Mouse (Mus musculus) heart, postnatal 0 days (tissue): Measurements from ENCODE around the gene Dnah2. TPM values are rescaled to one million over a fixed set of nuclear protein-coding genes. Genes with fewer than 3 reads are reported as not detected.

Experiments
- ATAC-seq: fragments of 200-750 bp; cut with Nextera tagmentation; 2 replicates; pipeline ENCODE4 v1.8.0; 2017; ENCODE audit warnings: low read depth, moderate number of reproducible peaks, moderate library complexity; ENCODE audit not compliant: insufficient read depth
- DNase-seq: peaks from one replicate; pipeline ENCODE4 v3.0.0-alpha.2; 2016; ENCODE audit warnings: low spot score
- H3K27ac ChIP-seq: fragments of 300-500 bp; sonication (generic); 2 replicates; pipeline ENCODE4 v1.5.1; 2014; ENCODE audit warnings: low read depth, mild to moderate bottlenecking
- H3K27me3 ChIP-seq: fragments of 300-500 bp; sonication (generic); 2 replicates; pipeline ENCODE4 v1.6.1; 2014; ENCODE audit warnings: low read length, mixed read lengths; ENCODE audit not compliant: control insufficient read depth, insufficient read depth
- H3K36me3 ChIP-seq: fragments of 300-500 bp; sonication (generic); replicated peaks from 2 replicates; pipeline ENCODE4 v1.6.1; 2014; ENCODE audit warnings: low read length, mixed read lengths; ENCODE audit not compliant: control insufficient read depth, insufficient read depth
- H3K4me1 ChIP-seq: fragments of 300-500 bp; sonication (generic); 2 replicates; pipeline ENCODE4 v1.6.1; 2014; ENCODE audit warnings: antibody characterized with exemption; ENCODE audit not compliant: control insufficient read depth, insufficient read depth
- H3K4me2 ChIP-seq: fragments of 300-500 bp; sonication (generic); 2 replicates; pipeline ENCODE4 v1.6.1; 2014; ENCODE audit warnings: low read depth, mild to moderate bottlenecking, low read length, moderate library complexity
- H3K4me3 ChIP-seq: fragments of 300-500 bp; sonication (generic); 2 replicates; pipeline ENCODE4 v1.5.1; 2014; ENCODE audit warnings: low read depth, low read length
- H3K9ac ChIP-seq: fragments of 300-500 bp; sonication (generic); replicated peaks from 2 replicates; pipeline ENCODE4 v1.6.1; 2014; ENCODE audit warnings: low read depth, low read length, mixed read lengths
- H3K9me3 ChIP-seq: fragments of 300-500 bp; sonication (generic); replicated peaks from 2 replicates; pipeline ENCODE4 v1.6.1; 2016; ENCODE audit warnings: low read length; ENCODE audit not compliant: control insufficient read depth
- CTCF ChIP-seq: IDR thresholded peaks from 2 replicates; pipeline ENCODE4 v1.5.1; 2016; ENCODE audit warnings: antibody characterized with exemption, control low read depth, low read depth
- EP300 ChIP-seq: IDR thresholded peaks from 2 replicates; pipeline ENCODE4 v1.6.1; 2016; ENCODE audit warnings: antibody characterized with exemption, low read depth
- WGBS: fragments of 180-500 bp; shearing (Covaris S2); extraction: QIAGEN DNeasy Blood & Tissue Kit; methylation state at CpG from one replicate; pipeline ENCODE4 v1.1.7; 2014; 5-methylcytosine and 5-hydroxymethylcytosine counted together
- polyA plus RNA-seq: library from polyadenylated mRNA; unstranded; fragments of >200 nt; fragmentation: Nextera tagmentation; extraction: Ambion mirVana; gene quantifications from 2 replicates; pipeline ENCODE4 v1.2.1, GENCODE M21; 2015
- total RNA-seq: library from RNA; depleted of rRNA; stranded (reverse); fragments of >200 nt; gene quantifications from 2 replicates; pipeline ENCODE4 v1.2.3, GENCODE M21; 2014; ENCODE audit warnings: low replicate concordance

The Dnah2 gene
- total and polyA plus RNA-seq, 2 experiments from 2014 or later, result 0.03 TPM; not detected in 1

- WGBS, result 54% methylated on average over 3 of the region's 3 CpGs
- Histone ChIP-seq H3K9me3 (no peaks in the 10 kb centered on the region), H3K4me2 (no peak overlapping the region), H3K36me3 (peaks cover 39% of the 10 kb centered on the region), H3K27me3 (no peaks in the 10 kb centered on the region), H3K4me1 (0 out of 2 replicates have a peak, but pooled peaks cover 12% of the 10 kb centered on the region), H3K4me3 (no peak overlapping the region), H3K9ac (no peak overlapping the region), H3K27ac (no peak overlapping the region)
- DNase-seq, result no peak
- ATAC-seq, result no peak
- TF ChIP-seq CTCF, result no peak
- no peak for TF ChIP-seq EP300
These were observed 15.5 kb upstream of the Dnah2 start for GRCm38 (mm10) chr11:69564391-69564790.

GRCm38 (mm10) chr11:69563373-69563772 is 14.5 kb upstream of the Dnah2 start:
- TF ChIP-seq CTCF, result no peak
- no peak for TF ChIP-seq EP300
- DNase-seq (no peak), ATAC-seq (no peak)
- Histone ChIP-seq H3K9ac (no peak overlapping the region; the same call in 1 of the 2 replicates), H3K4me1 (0 out of 2 replicates have a peak, but pooled peaks cover 12% of the 10 kb centered on the region), H3K27ac (no peak overlapping the region), H3K4me2 (no peak overlapping the region), H3K9me3 (no peaks in the 10 kb centered on the region), H3K36me3 (peaks cover 39% of the 10 kb centered on the region), H3K4me3 (no peak overlapping the region), H3K27me3 (no peaks in the 10 kb centered on the region)
- 58% methylated on average over 13 of the region's 13 CpGs for WGBS

- WGBS, result 38% methylated on average over 16 of the region's 16 CpGs
- H3K9ac ChIP-seq, result no peak overlapping the region
- H3K9me3 ChIP-seq, result no peaks in the 10 kb centered on the region
- no peak for ATAC-seq
- H3K36me3 ChIP-seq, result peaks cover 34% of the 10 kb centered on the region; the same call in 1 of the 2 replicates
- H3K27ac ChIP-seq, result no peak overlapping the region
- H3K4me2 ChIP-seq, result peak overlapping the region; percentile 85; the same call in 1 of the 2 replicates
- 0 out of 2 replicates have a peak, but pooled peaks cover 12% of the 10 kb centered on the region for H3K4me1 ChIP-seq
- peak overlapping the region; percentile 69; the same call in 1 of the 2 replicates for H3K4me3 ChIP-seq
- DNase-seq, result no peak
- TF ChIP-seq EP300 (no peak), CTCF (no peak)
- H3K27me3 ChIP-seq, result no peaks in the 10 kb centered on the region
These were observed 12.3 kb upstream of the Dnah2 start for GRCm38 (mm10) chr11:69560896-69561854.

- peak within 1 kb of the TSS; percentile 97 for H3K27ac ChIP-seq
- peak within 1 kb of the TSS; percentile 69 for H3K4me3 ChIP-seq
- H3K27me3 ChIP-seq, result no peaks in the 10 kb centered on the region
- TF ChIP-seq CTCF (no peak), EP300 (no peak; the same call in 1 of the 2 replicates)
- 0 out of 2 replicates have a peak, but pooled peaks cover 12% of the 10 kb centered on the region for H3K4me1 ChIP-seq
- peak; percentile 84 for DNase-seq
- H3K9ac ChIP-seq, result peak within 1 kb of the TSS; percentile 85
- H3K36me3 ChIP-seq, result peaks cover 26% of the 10 kb centered on the region; the same call in 1 of the 2 replicates
- WGBS, result 1% methylated on average over 58 of the region's 59 CpGs
- H3K4me2 ChIP-seq, result peak within 1 kb of the TSS; percentile 85
- peak; percentile 52 for ATAC-seq
- H3K9me3 ChIP-seq, result no peaks in the 10 kb centered on the region
These were observed 11.2 kb upstream of the Dnah2 start, which contains the start of gene Efnb3 for GRCm38 (mm10) chr11:69559851-69560765. Efnb3 (minus strand) TSS chr11:69560205.

- no peaks in the 10 kb centered on the region for H3K27me3 ChIP-seq
- 0 out of 2 replicates have a peak, but pooled peaks cover 12% of the 10 kb centered on the region for H3K4me1 ChIP-seq
- WGBS, result 10% methylated on average over 5 of the region's 5 CpGs
- peak overlapping the region; percentile 85 for H3K9ac ChIP-seq
- H3K9me3 ChIP-seq, result no peaks in the 10 kb centered on the region
- peak; percentile 87 for ATAC-seq
- peak; percentile 88 for TF ChIP-seq EP300
- TF ChIP-seq CTCF, result no peak
- peak overlapping the region; percentile 97 for H3K27ac ChIP-seq
- H3K36me3 ChIP-seq, result peaks cover 24% of the 10 kb centered on the region; the same call in 1 of the 2 replicates
- DNase-seq, result peak; percentile 89
- H3K4me3 ChIP-seq, result peak overlapping the region; percentile 69
- peak overlapping the region; percentile 85 for H3K4me2 ChIP-seq
These were observed 10.3 kb upstream of the Dnah2 start for GRCm38 (mm10) chr11:69559183-69559582.
